Mouse (Mus musculus) heart, embryonic 16.5 days (tissue): Measurements from ENCODE around the gene Dcaf8. TPM values are rescaled to one million over a fixed set of nuclear protein-coding genes. Genes with fewer than 3 reads are reported as not detected.
A peak's percentile ranks its signal among the peaks of the same experiment; 100 is the strongest.

Experiments used
- ATAC-seq: fragments of 200-750 bp; cut with Nextera tagmentation; replicated peaks from 2 replicates; pipeline ENCODE4 v1.8.0; 2017; ENCODE audit warnings: moderate number of reproducible peaks; ENCODE audit not compliant: insufficient read depth, low FRiP score; ENCODE audit errors: extremely low read depth
- H3K27ac ChIP-seq: fragments of 300-500 bp; sonication (generic); 2 replicates; pipeline ENCODE4 v1.5.1; 2014; ENCODE audit warnings: mild to moderate bottlenecking, low read length, control low read depth, moderate library complexity
- H3K27me3 ChIP-seq: fragments of 300-500 bp; sonication (generic); 2 replicates; pipeline ENCODE4 v1.6.1; 2014; ENCODE audit warnings: low read length, mixed read lengths; ENCODE audit not compliant: control insufficient read depth, insufficient read depth
- H3K36me3 ChIP-seq: fragments of 300-500 bp; sonication (generic); 2 replicates; pipeline ENCODE4 v1.6.1; 2014; ENCODE audit not compliant: control insufficient read depth, insufficient read depth
- H3K4me1 ChIP-seq: fragments of 300-500 bp; sonication (generic); 2 replicates; pipeline ENCODE4 v1.6.1; 2014; ENCODE audit warnings: low read length, mixed read lengths; ENCODE audit not compliant: control insufficient read depth, insufficient read depth
- H3K4me2 ChIP-seq: fragments of 300-500 bp; sonication (generic); 2 replicates; pipeline ENCODE4 v1.6.1; 2014; ENCODE audit warnings: low read depth, mild to moderate bottlenecking, control low read depth, low read length
- H3K4me3 ChIP-seq: fragments of 300-500 bp; sonication (generic); 2 replicates; pipeline ENCODE4 v1.5.1; 2014; ENCODE audit warnings: mild to moderate bottlenecking, control low read depth, low read length
- H3K9ac ChIP-seq: fragments of 300-500 bp; sonication (generic); 2 replicates; pipeline ENCODE4 v1.6.1; 2014; ENCODE audit warnings: low read length, control low read depth
- H3K9me3 ChIP-seq: fragments of 300-500 bp; sonication (generic); replicated peaks from 2 replicates; pipeline ENCODE4 v1.6.1; 2016; ENCODE audit warnings: low read length; ENCODE audit not compliant: control insufficient read depth
- WGBS: fragments of 180-500 bp; shearing (Covaris S2); extraction: QIAGEN DNeasy Blood & Tissue Kit; methylation state at CpG from one replicate; pipeline ENCODE4 v1.1.7; 2014; 5-methylcytosine and 5-hydroxymethylcytosine counted together
- polyA plus RNA-seq: library from polyadenylated mRNA; unstranded; fragments of >200 nt; fragmentation: Nextera tagmentation; extraction: Ambion mirVana; gene quantifications from 2 replicates; pipeline ENCODE4 v1.2.1, GENCODE M21; 2015

Gene Dcaf8
- 117 and 129 TPM in 2 replicates for polyA plus RNA-seq

GRCm38 (mm10) chr1:172147835-172148278 lies at the start of gene Dcaf8:
Gene Dcaf8 (plus strand): TSS chr1:172148084.
- Histone ChIP-seq H3K36me3 (peaks cover 20% of the 10 kb centered on the region), H3K4me3 (peak within 1 kb of the TSS; percentile 76), H3K9me3 (no peaks in the 10 kb centered on the region), H3K4me2 (peak within 1 kb of the TSS; percentile 88), H3K27ac (peak within 1 kb of the TSS; percentile 97), H3K27me3 (no peaks in the 10 kb centered on the region), H3K4me1 (peaks cover 14% of the 10 kb centered on the region), H3K9ac (peak within 1 kb of the TSS; percentile 100)
- ATAC-seq, result peak; percentile 99
- WGBS, result under 1% methylated on average over 41 of the region's 42 CpGs

GRCm38 (mm10) chr1:172099325-172100033 lies 48.4 kb upstream of the Dcaf8 start:
- H3K36me3 ChIP-seq, result peaks cover 56% of the 10 kb centered on the region

DNA sequence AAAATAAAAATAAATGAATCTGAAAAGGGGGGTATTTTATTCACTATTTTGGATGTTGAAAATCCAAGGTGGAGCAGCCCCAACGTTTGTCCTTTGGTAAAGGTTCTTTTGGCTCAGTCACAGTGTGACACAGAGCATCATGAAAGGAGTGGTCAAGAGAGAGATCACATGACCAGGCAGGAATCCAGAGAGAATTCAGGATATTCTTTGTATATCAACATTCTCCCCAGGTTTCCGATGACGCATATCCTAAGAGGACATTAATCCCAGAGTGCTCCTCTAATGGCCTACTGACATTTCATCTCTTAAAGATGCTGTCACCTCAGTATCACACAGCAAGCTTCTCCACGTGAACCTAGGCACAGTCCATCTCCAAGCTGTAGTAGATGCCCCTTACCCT lies 44.3 kb upstream of the Dcaf8 start:
- Histone ChIP-seq H3K9me3 (no peaks in the 10 kb centered on the region), H3K36me3 (peaks cover 69% of the 10 kb centered on the region), H3K4me3 (no peak overlapping the region), H3K4me1 (0 out of 2 replicates have a peak, but pooled peaks cover 3% of the 10 kb centered on the region), H3K4me2 (no peak overlapping the region), H3K27me3 (no peaks in the 10 kb centered on the region), H3K27ac (no peak overlapping the region), H3K9ac (no peak overlapping the region)
- WGBS, result 80% methylated on average over 4 of the region's 4 CpGs
- ATAC-seq, result no peak

More at GRCm38 (mm10) chr1:172099325-172100033, 48.4 kb upstream of the Dcaf8 start:
- H3K27ac ChIP-seq, result no peak overlapping the region
- no peak for ATAC-seq
- H3K9me3 ChIP-seq, result no peaks in the 10 kb centered on the region
- 81% methylated on average over 6 of the region's 6 CpGs for WGBS
- H3K9ac ChIP-seq, result no peak overlapping the region
- H3K4me1 ChIP-seq, result peaks cover 5% of the 10 kb centered on the region
- no peak overlapping the region for H3K4me2 ChIP-seq
- no peaks in the 10 kb centered on the region for H3K27me3 ChIP-seq
- H3K4me3 ChIP-seq, result no peak overlapping the region

DNA sequence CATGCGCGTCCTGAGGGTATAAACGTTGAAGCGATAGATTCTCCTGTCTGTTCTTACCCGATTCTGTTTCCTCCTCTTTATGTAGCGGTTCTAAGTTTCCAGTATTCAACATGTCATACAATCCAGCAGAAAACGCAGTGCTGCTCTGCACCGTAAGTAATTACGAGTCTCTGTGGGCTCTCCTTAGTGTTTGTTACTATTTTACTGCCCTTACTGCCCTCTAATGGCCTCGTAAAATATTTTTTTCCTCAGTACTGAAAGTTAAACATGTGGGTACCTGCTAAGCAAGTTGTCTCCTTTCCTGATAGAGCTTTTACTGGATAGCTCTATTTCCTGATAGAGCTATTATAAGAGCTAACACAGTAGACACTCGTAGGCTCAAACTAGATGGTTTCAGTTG lies 42.8 kb upstream of the Dcaf8 start:
- no peaks in the 10 kb centered on the region for H3K9me3 ChIP-seq
- H3K4me1 ChIP-seq, result 0 out of 2 replicates have a peak, but pooled peaks cover 3% of the 10 kb centered on the region
- 81% methylated on average over 11 of the region's 11 CpGs for WGBS
- peaks cover 72% of the 10 kb centered on the region for H3K36me3 ChIP-seq
- H3K4me3 ChIP-seq, result no peak overlapping the region
- H3K27me3 ChIP-seq, result no peaks in the 10 kb centered on the region
- no peak overlapping the region for H3K4me2 ChIP-seq
- H3K9ac ChIP-seq, result no peak overlapping the region
- H3K27ac ChIP-seq, result no peak overlapping the region
- no peak for ATAC-seq

DNA sequence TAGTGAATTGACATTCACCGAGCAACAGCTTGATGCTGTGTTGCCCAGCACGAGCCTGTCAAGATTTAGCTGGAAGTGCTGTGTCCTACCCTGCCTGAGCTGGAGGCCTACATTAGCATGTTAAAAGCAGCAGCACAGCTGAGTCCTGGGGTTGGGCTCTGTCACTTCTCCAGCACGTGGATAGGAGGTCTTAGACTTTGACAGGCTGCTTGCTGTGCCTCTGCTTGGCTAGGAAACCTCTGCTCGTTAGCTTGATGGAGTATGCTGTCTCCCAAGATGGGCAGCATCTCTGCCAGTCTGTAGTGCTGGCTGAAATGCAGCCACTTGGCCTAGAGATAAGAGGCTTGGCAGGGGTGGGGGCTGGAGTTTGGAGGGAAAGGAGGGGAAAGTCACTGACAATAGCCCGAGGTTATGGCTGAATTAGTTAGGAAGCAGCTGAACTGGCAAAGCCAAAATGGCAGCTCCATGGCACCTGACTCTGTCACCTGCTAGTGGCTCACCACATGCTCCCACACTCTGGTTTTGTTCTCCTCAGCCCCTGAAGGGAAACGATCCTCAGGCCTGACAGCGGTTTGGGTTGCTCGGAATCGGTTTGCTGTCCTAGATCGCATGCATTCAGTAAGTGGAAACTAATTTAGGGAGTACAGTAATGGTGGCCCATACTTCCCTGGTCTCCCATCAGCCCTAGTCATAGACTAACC lies 40.0 kb upstream of the Dcaf8 start:
- H3K27ac ChIP-seq, result no peak overlapping the region
- H3K4me1 ChIP-seq, result 0 out of 2 replicates have a peak, but pooled peaks cover 3% of the 10 kb centered on the region
- H3K4me2 ChIP-seq, result no peak overlapping the region
- 67% methylated on average over 10 of the region's 10 CpGs for WGBS
- ATAC-seq, result peak; percentile 52; the same call in 1 of the 2 replicates
- H3K9me3 ChIP-seq, result no peaks in the 10 kb centered on the region
- H3K36me3 ChIP-seq, result peaks cover 69% of the 10 kb centered on the region
- H3K9ac ChIP-seq, result no peak overlapping the region
- no peak overlapping the region for H3K4me3 ChIP-seq
- no peaks in the 10 kb centered on the region for H3K27me3 ChIP-seq

GRCm38 (mm10) chr1:172116948-172117347 lies 30.9 kb upstream of the Dcaf8 start:
- no peak overlapping the region for H3K4me2 ChIP-seq
- ATAC-seq, result no peak
- H3K27me3 ChIP-seq, result no peaks in the 10 kb centered on the region
- H3K4me1 ChIP-seq, result no peaks in the 10 kb centered on the region
- H3K36me3 ChIP-seq, result peaks cover 86% of the 10 kb centered on the region
- H3K27ac ChIP-seq, result no peak overlapping the region
- WGBS, result 91% methylated on average over 5 of the region's 5 CpGs
- no peaks in the 10 kb centered on the region for H3K9me3 ChIP-seq
- no peak overlapping the region for H3K9ac ChIP-seq
- no peak overlapping the region for H3K4me3 ChIP-seq

DNA sequence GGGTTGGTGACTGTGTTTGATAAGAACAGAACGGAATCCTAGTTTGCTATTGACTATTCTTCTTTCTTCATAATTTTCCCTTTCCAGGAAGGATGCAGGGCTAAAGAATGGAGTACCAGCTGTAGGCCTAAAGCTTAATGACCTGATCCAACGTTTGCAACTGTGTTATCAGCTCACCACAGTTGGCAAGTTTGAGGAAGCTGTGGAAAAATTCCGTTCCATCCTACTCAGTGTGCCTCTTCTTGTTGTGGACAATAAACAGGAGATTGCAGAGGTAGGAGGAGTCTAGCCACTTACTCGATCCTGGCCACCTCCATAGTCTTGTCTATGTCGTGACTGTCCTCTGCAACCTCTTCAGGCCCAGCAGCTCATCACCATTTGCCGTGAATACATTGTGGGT lies 28.8 kb upstream of the Dcaf8 start:
- ATAC-seq, result no peak
- Histone ChIP-seq H3K4me2 (no peak overlapping the region), H3K4me1 (no peaks in the 10 kb centered on the region), H3K9me3 (no peaks in the 10 kb centered on the region), H3K27me3 (no peaks in the 10 kb centered on the region), H3K27ac (no peak overlapping the region), H3K9ac (no peak overlapping the region), H3K36me3 (peaks cover 79% of the 10 kb centered on the region), H3K4me3 (no peak overlapping the region)
- WGBS, result 65% methylated on average over 6 of the region's 6 CpGs

- H3K4me2 ChIP-seq, result no peak overlapping the region
- H3K4me1 ChIP-seq, result no peaks in the 10 kb centered on the region
- H3K9me3 ChIP-seq, result no peaks in the 10 kb centered on the region
- no peak for ATAC-seq
- no peak overlapping the region for H3K27ac ChIP-seq
- H3K36me3 ChIP-seq, result peaks cover 74% of the 10 kb centered on the region
- no peak overlapping the region for H3K4me3 ChIP-seq
- WGBS, result 45% methylated on average over 3 of the region's 3 CpGs
- H3K27me3 ChIP-seq, result no peaks in the 10 kb centered on the region
- no peak overlapping the region for H3K9ac ChIP-seq
These were observed 28.2 kb upstream of the Dcaf8 start for GRCm38 (mm10) chr1:172119720-172120119.

GRCm38 (mm10) chr1:172122671-172123070 lies 25.2 kb upstream of the Dcaf8 start:
- Histone ChIP-seq H3K4me2 (no peak overlapping the region), H3K4me1 (peaks cover 8% of the 10 kb centered on the region), H3K9ac (no peak overlapping the region), H3K36me3 (peaks cover 48% of the 10 kb centered on the region), H3K27ac (no peak overlapping the region), H3K27me3 (no peaks in the 10 kb centered on the region), H3K9me3 (no peaks in the 10 kb centered on the region), H3K4me3 (no peak overlapping the region)
- ATAC-seq, result no peak
- whole genome bisulfite sequencing, result 74% methylated on average over 2 of the region's 2 CpGs
